Mouse (Mus musculus) monocyte, adult 5-6 weeks (primary cell): ENCODE measurements at regions not wholly inside any gene's neighbourhood (a gene's known extent, or its start where the extent isn't known, plus 50 kb on each side); places are given as distances from the start of the nearest gene placed in this dataset.

ENCODE experiments used
- ATAC-seq: fragments of 153-309, 156-312 bp; replicated peaks from 2 replicates; pipeline ENCODE4 v1.8.0; 2017; ENCODE audit warnings: mild to moderate bottlenecking; ENCODE audit not compliant: low TSS enrichment, insufficient number of reproducible peaks, severe bottlenecking, poor library complexity, low FRiP score

- 0 out of 2 replicates have a peak, but pooled peaks have one; percentile 40 for ATAC-seq
These were observed 100.8 kb downstream of the Tm2d1 start for GRCm38 (mm10) chr4:98282275-98282674.

- ATAC-seq, result no peak
These were observed 124.8 kb downstream of the Tm2d1 start for GRCm38 (mm10) chr4:98258336-98258735.

- ATAC-seq, result no peak
These were observed 125.4 kb downstream of the Tm2d1 start for GRCm38 (mm10) chr4:98257711-98258110.

GRCm38 (mm10) chr4:98254856-98255853 is 128.0 kb downstream of the Tm2d1 start:
- ATAC-seq, result no peak

- no peak for ATAC-seq
These were observed 138.9 kb downstream of the Tm2d1 start for GRCm38 (mm10) chr4:98243941-98244929.

GRCm38 (mm10) chr4:98243502-98243901 is 139.6 kb downstream of the Tm2d1 start:
- ATAC-seq, result no peak

GRCm38 (mm10) chr4:98241921-98242320 is 141.2 kb downstream of the Tm2d1 start:
- no peak for ATAC-seq

GRCm38 (mm10) chr4:98240289-98240688 is 142.8 kb downstream of the Tm2d1 start:
- ATAC-seq, result no peak

GRCm38 (mm10) chr4:98238075-98238474 is 145.0 kb downstream of the Tm2d1 start:
- ATAC-seq, result no peak

- ATAC-seq, result no peak
These were observed 145.6 kb downstream of the Tm2d1 start for GRCm38 (mm10) chr4:98237475-98237874.

GRCm38 (mm10) chr4:98236006-98236783 is 146.9 kb downstream of the Tm2d1 start:
- ATAC-seq, result no peak

- no peak for ATAC-seq
These were observed 154.9 kb downstream of the Tm2d1 start for GRCm38 (mm10) chr4:98228193-98228592.

GRCm38 (mm10) chr4:98224366-98224765 is 158.7 kb downstream of the Tm2d1 start:
- no peak for ATAC-seq

- ATAC-seq, result no peak
These were observed 159.7 kb downstream of the Tm2d1 start for GRCm38 (mm10) chr4:98223429-98223828.

- ATAC-seq, result no peak
These were observed 161.5 kb downstream of the Tm2d1 start for GRCm38 (mm10) chr4:98221566-98221965.

- no peak for ATAC-seq
These were observed 167.9 kb downstream of the Tm2d1 start for GRCm38 (mm10) chr4:98215218-98215617.

- ATAC-seq, result no peak
These were observed 175.7 kb downstream of the Tm2d1 start for GRCm38 (mm10) chr4:98207446-98207845.

GRCm38 (mm10) chr4:98206245-98206970 is 176.7 kb downstream of the Tm2d1 start:
- no peak for ATAC-seq
